Mouse (Mus musculus): ENCODE results near the gene Trim60.
A peak's percentile ranks its signal among the peaks of the same experiment; 100 is the strongest.
"Not testable (repeated sequence)": the region's sequence is repeated elsewhere in the genome, so short reads cannot be mapped to it uniquely, and the experiment has no call there.

Gene Trim60

GRCm38 (mm10) chr8:65018423-65018822 lies at the start of gene Trim60, which contains the start of gene Trim61:
TSS of gene Trim60 (minus strand) at chr8:65018584.
TSS of gene Trim61 (minus strand) at chr8:65018523.
- DNase-seq (ENCODE audit: low spot score) = no peak

- DNase-seq (ENCODE audit: low spot score) = no peak
Measured at GRCm38 (mm10) chr8:65067694-65068472, 49.5 kb upstream of the Trim60 start.

GRCm38 (mm10) chr8:65067031-65067430 lies 48.6 kb upstream of the Trim60 start:
- DNase-seq (ENCODE audit: low spot score) = no peak

- no peak for DNase-seq (ENCODE audit: low spot score)
Measured at GRCm38 (mm10) chr8:65065622-65066021, 47.2 kb upstream of the Trim60 start.

- DNase-seq (ENCODE audit: low spot score) = no peak
Measured at GRCm38 (mm10) chr8:65064071-65064470, 45.7 kb upstream of the Trim60 start.

- DNase-seq (ENCODE audit: low spot score) = no peak
Measured at GRCm38 (mm10) chr8:65062195-65062594, 43.8 kb upstream of the Trim60 start.

- no peak for DNase-seq (ENCODE audit: low spot score)
Measured at GRCm38 (mm10) chr8:65056722-65057121, 38.3 kb upstream of the Trim60 start.

GRCm38 (mm10) chr8:65053968-65054367 lies 35.6 kb upstream of the Trim60 start:
- no peak for DNase-seq (ENCODE audit: low spot score)

- DNase-seq (ENCODE audit: low spot score) = no peak
Measured at GRCm38 (mm10) chr8:65053554-65053953, 35.2 kb upstream of the Trim60 start.

- no peak for DNase-seq (ENCODE audit: low spot score)
Measured at GRCm38 (mm10) chr8:65047801-65048200, 29.4 kb upstream of the Trim60 start.

- DNase-seq (ENCODE audit: low spot score) = no peak
Measured at GRCm38 (mm10) chr8:65047193-65047592, 28.8 kb upstream of the Trim60 start.

- DNase-seq (ENCODE audit: low spot score) = no peak
Measured at GRCm38 (mm10) chr8:65046565-65046964, 28.2 kb upstream of the Trim60 start.

- no peak for DNase-seq (ENCODE audit: low spot score)
Measured at GRCm38 (mm10) chr8:65037117-65037533, 18.7 kb upstream of the Trim60 start, which contains the start of gene Apela. TSS of gene Apela (minus strand) at chr8:65037336.

GRCm38 (mm10) chr8:65034136-65034535 lies 15.8 kb upstream of the Trim60 start:
- DNase-seq (ENCODE audit: low spot score) = no peak

GRCm38 (mm10) chr8:65033056-65033455 lies 14.7 kb upstream of the Trim60 start:
- no peak for DNase-seq (ENCODE audit: low spot score)

- DNase-seq (ENCODE audit: low spot score) = no peak
Measured at GRCm38 (mm10) chr8:65032107-65032506, 13.7 kb upstream of the Trim60 start.

GRCm38 (mm10) chr8:65030735-65031485 lies 12.5 kb upstream of the Trim60 start:
- DNase-seq (ENCODE audit: low spot score) = no peak

- DNase-seq (ENCODE audit: low spot score) = no peak
Measured at GRCm38 (mm10) chr8:65029776-65030175, 11.4 kb upstream of the Trim60 start.

- no peak for DNase-seq (ENCODE audit: low spot score)
Measured at GRCm38 (mm10) chr8:65028959-65029686, 10.7 kb upstream of the Trim60 start.

GRCm38 (mm10) chr8:65022485-65022884 lies 4.1 kb upstream of the Trim60 start:
- peak; percentile 63 for DNase-seq (ENCODE audit: low spot score)

GRCm38 (mm10) chr8:65007616-65008015 lies 10.8 kb downstream of the Trim60 start:
- not testable (repeated sequence) for DNase-seq (ENCODE audit: low spot score)

GRCm38 (mm10) chr8:64998806-64999365 lies 19.5 kb downstream of the Trim60 start:
- DNase-seq (ENCODE audit: low spot score) = no peak
